Mouse (Mus musculus) limb, embryonic 11.5 days (tissue): ENCODE results near the gene Cyb5r4. TPM values are rescaled to one million over a fixed set of nuclear protein-coding genes. Genes with fewer than 3 reads are reported as not detected.

Source experiments
- polyA plus RNA-seq: library from polyadenylated mRNA; unstranded; fragments of >200 nt; fragmentation: Nextera tagmentation; extraction: Ambion mirVana; gene quantifications from 2 replicates; pipeline ENCODE4 v1.2.1, GENCODE M21; 2014

Cyb5r4 gene
- polyA plus RNA-seq, 1 experiment from 2014 or later, result 63.4 TPM

Other genes with a start within 250 kb of the Cyb5r4 start
- 3.4 and 3.7 TPM in 2 replicates for gene Snap91, start 141.4 kb upstream of the Cyb5r4 start, polyA plus RNA-seq
- not detected in 2 replicates for gene Ripply2, start 6.5 kb upstream of the Cyb5r4 start, polyA plus RNA-seq
- 0.15 TPM in 1 of 2 replicates, not detected in the other for gene Mrap2, start 122.3 kb downstream of the Cyb5r4 start, polyA plus RNA-seq
- gene Cep162, start 233.5 kb downstream of the Cyb5r4 start, polyA plus RNA-seq, result 10.2 and 11.7 TPM in 2 replicates